Mouse (Mus musculus) heart, postnatal 0 days (tissue): Measurements from ENCODE around the gene Myo15b. TPM values are rescaled to one million over a fixed set of nuclear protein-coding genes. Genes with fewer than 3 reads are reported as not detected.
A peak's percentile ranks its signal among the peaks of the same experiment; 100 is the strongest.

ENCODE experiments used
- ATAC-seq: fragments of 200-750 bp; cut with Nextera tagmentation; 2 replicates; pipeline ENCODE4 v1.8.0; 2017; ENCODE audit warnings: low read depth, moderate number of reproducible peaks, moderate library complexity; ENCODE audit not compliant: insufficient read depth
- DNase-seq: peaks from one replicate; pipeline ENCODE4 v3.0.0-alpha.2; 2016; ENCODE audit warnings: low spot score
- H3K27ac ChIP-seq: fragments of 300-500 bp; sonication (generic); 2 replicates; pipeline ENCODE4 v1.5.1; 2014; ENCODE audit warnings: low read depth, mild to moderate bottlenecking
- H3K27me3 ChIP-seq: fragments of 300-500 bp; sonication (generic); 2 replicates; pipeline ENCODE4 v1.6.1; 2014; ENCODE audit warnings: low read length, mixed read lengths; ENCODE audit not compliant: control insufficient read depth, insufficient read depth
- H3K36me3 ChIP-seq: fragments of 300-500 bp; sonication (generic); replicated peaks from 2 replicates; pipeline ENCODE4 v1.6.1; 2014; ENCODE audit warnings: low read length, mixed read lengths; ENCODE audit not compliant: control insufficient read depth, insufficient read depth
- H3K4me1 ChIP-seq: fragments of 300-500 bp; sonication (generic); 2 replicates; pipeline ENCODE4 v1.6.1; 2014; ENCODE audit warnings: antibody characterized with exemption; ENCODE audit not compliant: control insufficient read depth, insufficient read depth
- H3K4me2 ChIP-seq: fragments of 300-500 bp; sonication (generic); 2 replicates; pipeline ENCODE4 v1.6.1; 2014; ENCODE audit warnings: low read depth, mild to moderate bottlenecking, low read length, moderate library complexity
- H3K4me3 ChIP-seq: fragments of 300-500 bp; sonication (generic); 2 replicates; pipeline ENCODE4 v1.5.1; 2014; ENCODE audit warnings: low read depth, low read length
- H3K9ac ChIP-seq: fragments of 300-500 bp; sonication (generic); replicated peaks from 2 replicates; pipeline ENCODE4 v1.6.1; 2014; ENCODE audit warnings: low read depth, low read length, mixed read lengths
- H3K9me3 ChIP-seq: fragments of 300-500 bp; sonication (generic); replicated peaks from 2 replicates; pipeline ENCODE4 v1.6.1; 2016; ENCODE audit warnings: low read length; ENCODE audit not compliant: control insufficient read depth
- CTCF ChIP-seq: IDR thresholded peaks from 2 replicates; pipeline ENCODE4 v1.5.1; 2016; ENCODE audit warnings: antibody characterized with exemption, control low read depth, low read depth
- EP300 ChIP-seq: IDR thresholded peaks from 2 replicates; pipeline ENCODE4 v1.6.1; 2016; ENCODE audit warnings: antibody characterized with exemption, low read depth
- WGBS: fragments of 180-500 bp; shearing (Covaris S2); extraction: QIAGEN DNeasy Blood & Tissue Kit; methylation state at CpG from one replicate; pipeline ENCODE4 v1.1.7; 2014; 5-methylcytosine and 5-hydroxymethylcytosine counted together
- polyA plus RNA-seq: library from polyadenylated mRNA; unstranded; fragments of >200 nt; fragmentation: Nextera tagmentation; extraction: Ambion mirVana; gene quantifications from 2 replicates; pipeline ENCODE4 v1.2.1, GENCODE M21; 2015
- total RNA-seq: library from RNA; depleted of rRNA; stranded (reverse); fragments of >200 nt; gene quantifications from 2 replicates; pipeline ENCODE4 v1.2.3, GENCODE M21; 2014; ENCODE audit warnings: low replicate concordance

Myo15b gene
- total and polyA plus RNA-seq, 2 experiments from 2014 or later: 0.04 TPM; not detected in 1

GRCm38 (mm10) chr11:115832523-115832922 lies 25.7 kb upstream of the Myo15b start:
- ATAC-seq (peak; percentile 28), DNase-seq (no peak)
- Histone ChIP-seq H3K36me3 (no peaks in the 10 kb centered on the region), H3K4me2 (peak overlapping the region; percentile 38; the same call in 1 of the 2 replicates), H3K4me1 (peaks cover 50% of the 10 kb centered on the region), H3K27ac (peak overlapping the region; percentile 69), H3K9ac (no peak overlapping the region), H3K4me3 (no peak overlapping the region), H3K27me3 (no peaks in the 10 kb centered on the region), H3K9me3 (no peaks in the 10 kb centered on the region)
- WGBS: 18% methylated on average over 8 of the region's 8 CpGs
- TF ChIP-seq CTCF: no peak
- TF ChIP-seq EP300: no peak

- 23% methylated on average over 8 of the region's 8 CpGs for WGBS
- Histone ChIP-seq H3K27ac (peak overlapping the region; percentile 69), H3K36me3 (no peaks in the 10 kb centered on the region), H3K4me3 (no peak overlapping the region), H3K9me3 (no peaks in the 10 kb centered on the region), H3K27me3 (no peaks in the 10 kb centered on the region), H3K9ac (no peak overlapping the region), H3K4me1 (peaks cover 52% of the 10 kb centered on the region), H3K4me2 (peak overlapping the region; percentile 38)
- ATAC-seq: peak; percentile 13; the same call in 1 of the 2 replicates
- DNase-seq: no peak
- TF ChIP-seq CTCF (no peak), EP300 (no peak)
These were observed 25.1 kb upstream of the Myo15b start for GRCm38 (mm10) chr11:115833021-115833513.

- Histone ChIP-seq H3K9me3 (no peaks in the 10 kb centered on the region), H3K4me2 (no peak overlapping the region), H3K27me3 (no peaks in the 10 kb centered on the region), H3K4me1 (peaks cover 59% of the 10 kb centered on the region), H3K9ac (no peak overlapping the region), H3K27ac (peak overlapping the region; percentile 69; the same call in 1 of the 2 replicates), H3K36me3 (no peaks in the 10 kb centered on the region), H3K4me3 (no peak overlapping the region)
- WGBS: 77% methylated on average over 6 of the region's 6 CpGs
- no peak for TF ChIP-seq EP300
- no peak for TF ChIP-seq CTCF
- no peak for DNase-seq
- no peak for ATAC-seq
These were observed 24.2 kb upstream of the Myo15b start for GRCm38 (mm10) chr11:115834033-115834432.

- H3K4me1 ChIP-seq: peaks cover 56% of the 10 kb centered on the region
- no peaks in the 10 kb centered on the region for H3K27me3 ChIP-seq
- H3K9me3 ChIP-seq: no peaks in the 10 kb centered on the region
- TF ChIP-seq EP300: no peak
- no peak for TF ChIP-seq CTCF
- H3K4me3 ChIP-seq: no peak overlapping the region
- H3K9ac ChIP-seq: no peak overlapping the region
- no peak for DNase-seq
- no peaks in the 10 kb centered on the region for H3K36me3 ChIP-seq
- H3K27ac ChIP-seq: no peak overlapping the region
- 43% methylated on average over 11 of the region's 11 CpGs for WGBS
- no peak for ATAC-seq
- no peak overlapping the region for H3K4me2 ChIP-seq
These were observed 21.4 kb upstream of the Myo15b start for GRCm38 (mm10) chr11:115836656-115837395.

- H3K36me3 ChIP-seq: no peaks in the 10 kb centered on the region
- no peak overlapping the region for H3K4me3 ChIP-seq
- TF ChIP-seq EP300 (no peak), CTCF (no peak)
- DNase-seq: no peak
- WGBS: 91% methylated on average over 22 of the region's 22 CpGs
- H3K4me1 ChIP-seq: peaks cover 56% of the 10 kb centered on the region
- ATAC-seq: no peak
- no peak overlapping the region for H3K4me2 ChIP-seq
- no peak overlapping the region for H3K9ac ChIP-seq
- no peaks in the 10 kb centered on the region for H3K9me3 ChIP-seq
- no peak overlapping the region for H3K27ac ChIP-seq
- no peaks in the 10 kb centered on the region for H3K27me3 ChIP-seq
These were observed 20.4 kb upstream of the Myo15b start for GRCm38 (mm10) chr11:115837606-115838345.
